Mouse (Mus musculus): ENCODE results near the gene H2afx.
A peak's percentile ranks its signal among the peaks of the same experiment; 100 is the strongest.
"Not testable (repeated sequence)": the region's sequence is repeated elsewhere in the genome, so short reads cannot be mapped to it uniquely, and the experiment has no call there.

Gene H2afx

GRCm38 (mm10) chr9:44337436-44338169 is 3.1 kb downstream of the H2afx start:
- DNase-seq (ENCODE audit: low read depth, low spot score) = peak; percentile 52

- peak; percentile 67 for DNase-seq (ENCODE audit: low read depth, low spot score)
These were observed 4.1 kb downstream of the H2afx start for GRCm38 (mm10) chr9:44338574-44338973.

GRCm38 (mm10) chr9:44341487-44341886 is 7.0 kb downstream of the H2afx start:
- DNase-seq (ENCODE audit: low read depth, low spot score) = no peak

- no peak for DNase-seq (ENCODE audit: low read depth, low spot score)
These were observed 7.7 kb downstream of the H2afx start for GRCm38 (mm10) chr9:44342173-44342572.

- no peak for DNase-seq (ENCODE audit: low read depth, low spot score)
These were observed 8.1 kb downstream of the H2afx start for GRCm38 (mm10) chr9:44342605-44343004.

- DNase-seq (ENCODE audit: low read depth, low spot score) = no peak
These were observed 8.8 kb downstream of the H2afx start for GRCm38 (mm10) chr9:44343290-44343689.

GRCm38 (mm10) chr9:44343781-44344421 is 9.4 kb downstream of the H2afx start, which contains the start of gene Hmbs:
Gene Hmbs (minus strand): TSS chr9:44344228.
- peak; percentile 96 for DNase-seq (ENCODE audit: low read depth, low spot score)

GRCm38 (mm10) chr9:44345570-44346433 is 11.3 kb downstream of the H2afx start:
- no peak for DNase-seq (ENCODE audit: low read depth, low spot score)

- no peak for DNase-seq (ENCODE audit: low read depth, low spot score)
These were observed 12.7 kb downstream of the H2afx start for GRCm38 (mm10) chr9:44347166-44347565.

GRCm38 (mm10) chr9:44347621-44348020 is 13.1 kb downstream of the H2afx start:
- no peak for DNase-seq (ENCODE audit: low read depth, low spot score)

- no peak for DNase-seq (ENCODE audit: low read depth, low spot score)
These were observed 14.1 kb downstream of the H2afx start for GRCm38 (mm10) chr9:44348546-44348945.

GRCm38 (mm10) chr9:44351396-44351795 is 16.9 kb downstream of the H2afx start:
- DNase-seq (ENCODE audit: low read depth, low spot score) = no peak

- no peak for DNase-seq (ENCODE audit: low read depth, low spot score)
These were observed 17.8 kb downstream of the H2afx start for GRCm38 (mm10) chr9:44352337-44352736.

- no peak for DNase-seq (ENCODE audit: low read depth, low spot score)
These were observed 18.6 kb downstream of the H2afx start for GRCm38 (mm10) chr9:44353142-44353541.

- DNase-seq (ENCODE audit: low read depth, low spot score) = peak; percentile 63
These were observed 22.7 kb downstream of the H2afx start for GRCm38 (mm10) chr9:44357207-44357606.

GRCm38 (mm10) chr9:44361190-44361917 is 26.9 kb downstream of the H2afx start, which contains the start of gene Vps11:
Gene Vps11 (minus strand): TSS chr9:44361670.
- peak; percentile 98 for DNase-seq (ENCODE audit: low read depth, low spot score)

- DNase-seq (ENCODE audit: low read depth, low spot score) = not testable (repeated sequence)
These were observed 27.4 kb downstream of the H2afx start for GRCm38 (mm10) chr9:44361931-44362330.

GRCm38 (mm10) chr9:44364480-44364879 is 30.0 kb downstream of the H2afx start:
- peak; percentile 76 for DNase-seq (ENCODE audit: low read depth, low spot score)

- DNase-seq (ENCODE audit: low read depth, low spot score) = no peak
These were observed 38.9 kb downstream of the H2afx start for GRCm38 (mm10) chr9:44373386-44373785.

GRCm38 (mm10) chr9:44376141-44376540 is 41.6 kb downstream of the H2afx start:
- no peak for DNase-seq (ENCODE audit: low read depth, low spot score)

GRCm38 (mm10) chr9:44377335-44377734 is 42.8 kb downstream of the H2afx start:
- DNase-seq (ENCODE audit: low read depth, low spot score) = peak; percentile 24
